Mouse (Mus musculus) monocyte, adult 5-6 weeks (primary cell): ENCODE data around the gene 8030411F24Rik. TPM values are rescaled to one million over a fixed set of nuclear protein-coding genes. Genes with fewer than 3 reads are reported as not detected.

Source experiments
- total RNA-seq: library from RNA; stranded (forward); fragments of 200-1000, 200-491, 200-594 nt; gene quantifications from 3 replicates; pipeline ENCODE4 v1.2.3, GENCODE M21; 2017

The 8030411F24Rik gene
- total RNA-seq, 1 experiment from 2014 or later, result not detected

Other genes starting within 250 kb of the 8030411F24Rik start
- gene Nxt1, start 109.4 kb upstream of the 8030411F24Rik start, total RNA-seq, result 17.6 to 24.0 TPM (median 23.1 TPM) in 3 replicates
- 24.9 to 31.9 TPM (median 29.6 TPM) in 3 replicates for gene Gzf1, start 101.0 kb upstream of the 8030411F24Rik start, total RNA-seq
- gene Napb, start 49.5 kb upstream of the 8030411F24Rik start, total RNA-seq, result 0.32 to 0.78 TPM (median 0.57 TPM) in 3 replicates
- gene Cstl1, start 31.7 kb upstream of the 8030411F24Rik start, total RNA-seq, result not detected in 3 replicates
- not detected in 3 replicates for gene Cst11, start 10.5 kb upstream of the 8030411F24Rik start, total RNA-seq
- gene Cst12, start 7.4 kb downstream of the 8030411F24Rik start, total RNA-seq, result not detected in 3 replicates
- gene Cst8, start 16.8 kb downstream of the 8030411F24Rik start, total RNA-seq, result 0.87 TPM in 1 of 3 replicates, not detected in the others
- 1.6 TPM in 1 of 3 replicates, not detected in the others for gene Cst13, start 38.1 kb downstream of the 8030411F24Rik start, total RNA-seq
- gene Cst9, start 53.1 kb downstream of the 8030411F24Rik start, total RNA-seq, result not detected in 3 replicates
- not detected in 3 replicates for gene 9230104L09Rik, start 83.0 kb downstream of the 8030411F24Rik start, total RNA-seq
- gene Cst3, start 93.7 kb downstream of the 8030411F24Rik start, total RNA-seq, result 977 to 1,560 TPM (median 1,517 TPM) in 3 replicates
- gene Gm1330, start 221.2 kb downstream of the 8030411F24Rik start, total RNA-seq, result not detected in 3 replicates
- gene Gm10750, start 235.2 kb downstream of the 8030411F24Rik start, total RNA-seq, result not detected in 3 replicates